Mouse (Mus musculus): ENCODE data around the gene Zfp212. TPM values are rescaled to one million over a fixed set of nuclear protein-coding genes. Genes with fewer than 3 reads are reported as not detected.
A peak's percentile ranks its signal among the peaks of the same experiment; 100 is the strongest.

Gene Zfp212
- total and polyA plus RNA-seq, 3 experiments = 4.3 to 8.8 (median 8.0) TPM

DNA sequence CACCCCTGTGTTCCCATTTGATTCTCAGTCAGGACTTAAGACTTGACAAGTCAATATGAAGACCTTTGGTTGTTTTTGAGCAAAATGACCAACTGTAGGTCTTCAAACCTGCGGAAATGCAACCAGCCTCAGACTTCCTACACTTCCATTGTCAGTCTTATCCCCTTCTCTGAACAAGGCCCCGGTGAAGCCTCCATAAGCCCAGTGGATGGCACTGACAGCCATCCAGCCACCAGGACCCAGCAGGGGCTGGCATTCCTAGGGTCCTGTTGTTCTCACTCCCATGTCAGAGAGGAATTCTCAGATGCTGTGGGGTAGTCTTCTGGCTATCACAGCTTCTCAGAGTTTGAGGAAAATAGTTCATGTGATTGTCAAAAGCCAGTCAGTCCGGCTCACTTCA lies 41.7 kb upstream of the Zfp212 start:
- WGBS = 39% methylated on average over 3 of the region's 3 CpGs
- Histone ChIP-seq H3K4me1 (ENCODE audit: control insufficient read depth, insufficient read depth, low read length) (peaks cover 9% of the 10 kb centered on the region), H3K4me3 (peak overlapping the region; percentile 97), H3K36me3 (ENCODE audit: control insufficient read depth, insufficient read depth, low read length) (peaks cover 4% of the 10 kb centered on the region; the same call in 1 of the 2 replicates), H3K27me3 (ENCODE audit: control insufficient read depth, insufficient read depth, low read length) (no peaks in the 10 kb centered on the region), H3K9ac (ENCODE audit: low read depth, low read length) (peak overlapping the region; percentile 92; the same call in 1 of the 2 replicates), H3K27ac (peak overlapping the region; percentile 94; the same call in 1 of the 2 replicates), H3K79me2 (replicated peaks; ENCODE audit: control insufficient read depth, insufficient read depth, low read length) (peaks cover 2% of the 10 kb centered on the region)
- DNase-seq = no peak
- intact Hi-C loops (cut with DNase I) = loop anchor here (5.0 kb wide), 1 partner anchor 81 kb away; no protein-coding TSS in a partner anchor
- no peak for TF ChIP-seq EP300 (IDR thresholded peaks at IDR 0.05; ENCODE audit: insufficient read depth, low read depth, low read length)
- TF ChIP-seq CTCF (IDR thresholded peaks at IDR 0.05) = no peak
- TF ChIP-seq POLR2A (IDR thresholded peaks at IDR 0.05; ENCODE audit: insufficient read depth, low read depth, low read length) = no peak

DNA sequence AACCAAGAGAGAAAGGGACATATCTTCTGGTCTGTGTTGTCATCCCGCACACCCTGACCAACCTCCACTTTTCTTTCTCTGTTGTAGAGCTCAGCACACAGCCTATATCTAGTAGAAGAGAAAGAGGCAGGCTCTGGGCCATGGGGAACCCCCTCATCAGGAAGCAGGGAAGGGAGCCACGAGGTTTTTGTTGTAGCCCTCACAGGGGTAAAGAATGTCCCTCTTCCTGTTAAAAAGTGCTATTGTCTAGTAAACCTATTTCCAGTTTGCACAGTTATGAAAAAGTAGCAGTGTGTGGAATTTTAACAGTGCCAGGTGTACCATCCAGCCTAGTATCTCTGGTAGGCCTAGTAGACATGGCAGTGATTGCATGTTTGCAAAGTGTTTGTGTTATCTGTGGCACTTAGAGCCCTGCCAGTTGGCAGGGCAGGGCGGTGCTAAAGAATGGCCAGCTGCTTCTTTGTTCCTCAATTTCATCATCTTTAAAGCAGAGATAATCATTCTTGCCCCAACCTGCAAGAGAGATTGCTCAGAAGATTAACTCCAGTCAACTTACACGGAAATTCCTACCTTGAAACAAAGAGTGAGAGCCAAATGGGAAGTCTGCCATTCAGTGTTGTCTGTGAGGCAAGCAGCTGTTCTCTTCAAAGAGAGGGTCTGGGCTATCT lies 41.1 kb upstream of the Zfp212 start:
- intact Hi-C loops (cut with DNase I) = loop anchor here (5.0 kb wide), 1 partner anchor 82 kb away; no protein-coding TSS in a partner anchor
- Histone ChIP-seq H3K79me2 (replicated peaks; ENCODE audit: control insufficient read depth, insufficient read depth, low read length) (peaks cover 2% of the 10 kb centered on the region), H3K27ac (no peak overlapping the region), H3K27me3 (ENCODE audit: control insufficient read depth, insufficient read depth, low read length) (no peaks in the 10 kb centered on the region), H3K4me1 (ENCODE audit: control insufficient read depth, insufficient read depth, low read length) (peaks cover 9% of the 10 kb centered on the region), H3K36me3 (ENCODE audit: control insufficient read depth, insufficient read depth, low read length) (peaks cover 4% of the 10 kb centered on the region; the same call in 1 of the 2 replicates), H3K9ac (ENCODE audit: low read depth, low read length) (no peak overlapping the region), H3K4me3 (no peak overlapping the region)
- DNase-seq = no peak
- no peak for TF ChIP-seq EP300 (IDR thresholded peaks at IDR 0.05; ENCODE audit: insufficient read depth, low read depth, low read length)
- TF ChIP-seq POLR2A (IDR thresholded peaks at IDR 0.05; ENCODE audit: insufficient read depth, low read depth, low read length) = no peak
- TF ChIP-seq CTCF (IDR thresholded peaks at IDR 0.05) = no peak
- 35% methylated on average over 4 of the region's 4 CpGs for WGBS

DNA sequence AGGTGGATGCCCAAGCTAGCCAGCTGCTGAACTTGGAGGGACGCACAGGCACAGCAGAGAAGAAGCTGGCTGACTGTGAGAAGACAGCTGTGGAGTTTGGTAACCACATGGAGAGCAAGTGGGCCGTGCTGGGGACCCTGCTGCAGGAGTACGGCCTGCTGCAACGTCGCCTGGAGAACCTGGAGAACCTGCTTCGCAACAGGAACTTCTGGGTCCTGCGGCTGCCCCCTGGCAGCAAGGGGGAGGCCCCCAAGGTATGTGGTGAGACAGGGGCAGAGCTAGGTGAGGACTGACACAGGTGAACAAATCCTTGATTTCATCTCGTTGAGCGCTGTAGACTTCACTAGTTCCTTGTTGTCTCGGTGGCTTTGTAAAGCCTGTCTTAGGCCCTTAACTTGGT lies 40.1 kb upstream of the Zfp212 start:
- WGBS = 96% methylated on average over 10 of the region's 10 CpGs
- Histone ChIP-seq H3K79me2 (replicated peaks; ENCODE audit: control insufficient read depth, insufficient read depth, low read length) (peaks cover 2% of the 10 kb centered on the region), H3K9ac (ENCODE audit: low read depth, low read length) (no peak overlapping the region), H3K4me3 (no peak overlapping the region), H3K36me3 (ENCODE audit: control insufficient read depth, insufficient read depth, low read length) (peaks cover 4% of the 10 kb centered on the region; the same call in 1 of the 2 replicates), H3K27ac (no peak overlapping the region), H3K4me1 (ENCODE audit: control insufficient read depth, insufficient read depth, low read length) (peaks cover 9% of the 10 kb centered on the region), H3K27me3 (ENCODE audit: control insufficient read depth, insufficient read depth, low read length) (no peaks in the 10 kb centered on the region)
- DNase-seq = no peak
- TF ChIP-seq POLR2A (IDR thresholded peaks at IDR 0.05; ENCODE audit: insufficient read depth, low read depth, low read length) = no peak
- no peak for TF ChIP-seq CTCF (IDR thresholded peaks at IDR 0.05)
- no peak for TF ChIP-seq EP300 (IDR thresholded peaks at IDR 0.05; ENCODE audit: insufficient read depth, low read depth, low read length)
- intact Hi-C loops (cut with DNase I) = no loop called here

DNA sequence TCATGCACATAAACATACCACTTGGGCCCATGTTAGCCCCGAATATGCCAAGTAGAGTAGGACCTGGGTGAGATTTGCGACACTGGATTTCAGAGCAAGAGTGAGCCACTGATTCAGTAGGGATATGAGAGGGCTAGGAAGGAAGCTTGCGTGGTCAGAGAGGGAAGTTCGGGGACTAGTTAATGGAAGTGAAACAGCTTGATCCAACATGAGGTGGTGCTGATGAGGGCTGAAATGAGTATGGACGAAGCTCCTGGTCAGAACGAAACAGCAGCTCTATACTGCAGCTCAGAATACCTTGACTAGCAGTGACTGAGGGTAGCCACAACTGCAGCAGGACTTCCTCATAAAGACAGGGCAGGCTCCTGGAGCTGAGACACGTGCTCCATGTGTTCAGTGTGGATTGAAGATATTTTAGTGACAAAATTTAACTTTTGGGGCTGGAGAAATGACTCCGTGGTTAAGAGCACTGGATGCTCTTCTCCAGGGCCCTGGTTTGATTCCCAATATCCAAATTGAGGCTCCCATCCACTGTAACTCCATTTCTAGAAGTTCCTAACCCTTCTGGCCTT lies 31.4 kb upstream of the Zfp212 start:
- intact Hi-C loops (cut with DNase I) = no loop called here
- TF ChIP-seq CTCF (IDR thresholded peaks at IDR 0.05) (no peak), POLR2A (IDR thresholded peaks at IDR 0.05; ENCODE audit: insufficient read depth, low read depth, low read length) (no peak), EP300 (IDR thresholded peaks at IDR 0.05; ENCODE audit: insufficient read depth, low read depth, low read length) (no peak)
- no peaks in the 10 kb centered on the region for H3K4me1 ChIP-seq (ENCODE audit: control insufficient read depth, insufficient read depth, low read length)
- no peaks in the 10 kb centered on the region for H3K79me2 ChIP-seq (replicated peaks; ENCODE audit: control insufficient read depth, insufficient read depth, low read length)
- H3K4me3 ChIP-seq = no peak overlapping the region
- no peak overlapping the region for H3K9ac ChIP-seq (ENCODE audit: low read depth, low read length)
- 85% methylated on average over 8 of the region's 8 CpGs for WGBS
- no peaks in the 10 kb centered on the region; the same call in none of the 2 replicates for H3K36me3 ChIP-seq (ENCODE audit: control insufficient read depth, insufficient read depth, low read length)
- H3K27ac ChIP-seq = no peak overlapping the region
- DNase-seq = no peak
- no peaks in the 10 kb centered on the region for H3K27me3 ChIP-seq (ENCODE audit: control insufficient read depth, insufficient read depth, low read length)

DNA sequence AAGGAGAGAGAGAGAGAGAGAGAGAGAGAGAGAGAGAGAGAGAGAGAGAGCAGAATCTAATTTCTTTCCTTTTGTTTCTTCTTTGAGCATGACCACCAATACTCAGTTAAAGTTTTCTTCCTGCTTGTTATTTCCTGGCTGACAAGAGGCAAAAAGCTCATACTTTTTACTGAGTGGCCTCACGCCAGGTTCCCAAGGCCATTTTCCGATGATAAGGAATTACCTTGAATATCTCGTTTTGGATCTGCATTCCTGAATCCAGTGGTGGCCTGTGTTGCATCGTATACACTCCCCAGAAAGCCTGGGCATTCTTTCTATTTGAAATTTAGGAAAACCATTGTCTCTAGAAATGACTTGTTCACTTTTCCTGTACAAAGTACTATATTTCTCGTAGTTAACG lies 20.9 kb upstream of the Zfp212 start:
- Histone ChIP-seq H3K27me3 (ENCODE audit: control insufficient read depth, insufficient read depth, low read length) (no peaks in the 10 kb centered on the region), H3K27ac (no peak overlapping the region), H3K4me3 (no peak overlapping the region), H3K4me1 (ENCODE audit: control insufficient read depth, insufficient read depth, low read length) (no peaks in the 10 kb centered on the region), H3K9ac (ENCODE audit: low read depth, low read length) (no peak overlapping the region), H3K36me3 (ENCODE audit: control insufficient read depth, insufficient read depth, low read length) (no peaks in the 10 kb centered on the region), H3K79me2 (replicated peaks; ENCODE audit: control insufficient read depth, insufficient read depth, low read length) (no peaks in the 10 kb centered on the region)
- no peak for TF ChIP-seq CTCF (IDR thresholded peaks at IDR 0.05)
- TF ChIP-seq EP300 (IDR thresholded peaks at IDR 0.05; ENCODE audit: insufficient read depth, low read depth, low read length) = no peak
- no peak for TF ChIP-seq POLR2A (IDR thresholded peaks at IDR 0.05; ENCODE audit: insufficient read depth, low read depth, low read length)
- intact Hi-C loops (cut with DNase I) = no loop called here
- DNase-seq = no peak
- 73% methylated on average over 6 of the region's 6 CpGs for WGBS

DNA sequence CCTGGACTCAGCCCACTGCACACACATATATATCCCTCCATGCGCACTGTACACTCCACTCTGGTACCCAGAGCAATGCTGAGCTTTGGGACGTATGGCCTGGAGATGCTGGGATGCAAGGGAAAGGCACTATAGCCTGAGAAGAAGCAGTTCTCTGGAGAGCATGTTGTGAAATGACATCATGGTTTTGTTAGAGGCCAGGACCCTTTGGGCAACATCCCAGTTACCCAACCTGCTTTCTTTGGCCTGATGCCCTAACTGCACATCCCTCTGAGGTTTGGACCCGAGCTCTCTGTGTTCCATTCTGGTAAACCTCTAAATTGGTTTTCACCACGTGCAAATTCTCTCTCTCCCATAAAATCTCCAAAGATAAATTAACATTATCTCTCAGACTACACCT lies 16.7 kb upstream of the Zfp212 start:
- DNase-seq = no peak
- Histone ChIP-seq H3K36me3 (ENCODE audit: control insufficient read depth, insufficient read depth, low read length) (no peaks in the 10 kb centered on the region), H3K27ac (no peak overlapping the region), H3K79me2 (replicated peaks; ENCODE audit: control insufficient read depth, insufficient read depth, low read length) (no peaks in the 10 kb centered on the region), H3K9ac (ENCODE audit: low read depth, low read length) (no peak overlapping the region), H3K27me3 (ENCODE audit: control insufficient read depth, insufficient read depth, low read length) (no peaks in the 10 kb centered on the region), H3K4me1 (ENCODE audit: control insufficient read depth, insufficient read depth, low read length) (no peaks in the 10 kb centered on the region), H3K4me3 (no peak overlapping the region)
- WGBS = 76% methylated on average over 4 of the region's 4 CpGs
- TF ChIP-seq CTCF (IDR thresholded peaks at IDR 0.05) (no peak), POLR2A (IDR thresholded peaks at IDR 0.05; ENCODE audit: insufficient read depth, low read depth, low read length) (no peak), EP300 (IDR thresholded peaks at IDR 0.05; ENCODE audit: insufficient read depth, low read depth, low read length) (no peak)
- intact Hi-C loops (cut with DNase I) = no loop called here

Measured in heart, adult 2 months (tissue).